Mouse (Mus musculus): ENCODE measurements around the gene Cdc14b.
A peak's percentile ranks its signal among the peaks of the same experiment; 100 is the strongest.

The Cdc14b gene

GRCm38 (mm10) chr13:64235062-64235715, 39.9 kb downstream of the Cdc14b start:
- no peak for DNase-seq

DNA sequence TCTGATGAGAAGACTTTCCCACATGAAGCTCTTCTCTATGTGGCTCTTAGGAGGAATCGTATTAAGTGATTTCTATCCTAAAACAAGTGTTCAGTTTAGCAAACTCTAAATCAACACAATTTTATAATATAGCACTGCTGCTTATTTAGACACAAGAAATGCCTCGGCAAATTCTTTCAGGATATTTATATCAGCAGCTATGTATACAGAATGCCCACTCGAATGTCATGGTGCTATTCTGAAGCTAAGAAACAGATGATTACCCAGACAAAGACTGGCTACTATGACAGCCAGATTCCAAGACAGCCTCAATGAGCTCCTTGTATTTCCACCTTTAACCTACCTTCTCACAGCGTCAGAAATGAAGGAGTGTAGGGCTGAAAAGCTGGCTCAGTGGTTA, 42.0 kb downstream of the Cdc14b start:
- DNase-seq, result no peak

DNA sequence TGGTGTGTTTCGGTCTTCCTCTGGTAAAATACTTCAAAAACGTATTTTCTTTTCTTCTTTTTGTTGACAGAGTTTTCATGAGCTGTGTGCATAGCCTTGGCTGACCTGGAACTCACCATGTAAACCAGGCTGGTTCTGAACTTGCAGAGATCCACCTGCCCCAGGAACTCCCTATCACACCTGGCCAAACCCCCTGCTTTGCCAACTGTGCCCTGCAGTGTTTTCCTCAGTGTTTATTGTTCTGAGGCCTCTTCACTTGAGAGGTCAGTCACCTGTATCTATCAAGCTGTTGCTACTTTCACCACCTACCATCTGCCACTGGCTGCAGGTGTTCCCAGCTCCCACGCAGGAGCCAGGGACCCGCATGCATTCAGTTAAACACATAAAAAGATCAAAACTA, 48.4 kb downstream of the Cdc14b start:
- no peak for DNase-seq

- DNase-seq, result no peak
Observed at GRCm38 (mm10) chr13:64225738-64226137, 49.4 kb downstream of the Cdc14b start.

- DNase-seq, result no peak
Observed at GRCm38 (mm10) chr13:64214891-64215290, 60.2 kb downstream of the Cdc14b start.

DNA sequence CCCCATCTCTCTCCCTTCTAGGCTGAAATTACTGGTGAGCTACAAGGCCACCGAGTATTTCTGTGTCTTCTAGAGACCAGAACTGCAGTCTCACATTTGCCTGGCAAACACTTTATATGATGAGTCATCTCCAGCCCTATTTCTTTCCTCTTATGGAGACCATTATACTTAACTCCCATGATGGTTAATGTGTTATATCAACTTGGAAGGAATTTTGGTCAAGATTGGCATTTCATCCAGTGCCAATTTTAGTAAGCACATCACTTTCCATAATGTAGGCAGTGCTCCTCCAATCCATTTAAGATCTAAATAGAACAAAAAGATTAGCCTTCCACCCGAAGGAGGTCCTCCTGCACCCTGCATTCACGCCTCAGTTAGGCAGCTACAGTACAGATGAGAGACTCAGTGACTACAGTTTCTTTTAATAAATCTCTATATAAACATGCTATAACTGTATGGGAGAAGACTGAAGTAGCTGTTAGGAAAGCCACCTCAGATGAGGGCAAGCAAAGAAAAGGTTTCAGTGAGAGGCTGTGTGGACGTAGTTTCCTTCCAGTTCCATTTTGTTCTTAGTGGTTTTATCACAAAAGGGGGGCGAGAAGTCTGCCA, 63.0 kb downstream of the Cdc14b start:
- DNase-seq, result no peak

- DNase-seq, result no peak
Observed at GRCm38 (mm10) chr13:64208146-64208545, 66.9 kb downstream of the Cdc14b start.

GRCm38 (mm10) chr13:64205186-64205585, 69.9 kb downstream of the Cdc14b start:
- DNase-seq, result no peak

DNA sequence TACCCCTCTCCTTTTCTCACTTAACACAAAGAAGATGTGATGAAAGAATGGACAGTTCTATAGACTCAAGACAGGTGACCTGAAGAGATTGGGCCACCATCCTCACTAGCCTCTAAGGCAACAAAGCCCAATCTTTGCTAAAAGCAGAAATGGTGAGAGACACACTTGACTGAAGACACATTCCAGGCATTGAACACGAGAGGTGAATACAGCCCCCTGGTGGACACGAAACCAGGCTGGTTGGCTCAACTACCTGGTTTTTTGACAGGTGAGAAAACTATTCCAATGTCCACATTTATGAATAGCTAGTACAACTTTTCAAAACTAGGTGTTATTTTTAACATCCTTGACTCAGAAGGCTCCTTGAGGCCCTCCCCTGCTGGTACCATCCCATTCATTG, 70.4 kb downstream of the Cdc14b start:
- DNase-seq, result peak in 1 of 2 experiments; percentile 22

- no peak for DNase-seq
Observed at GRCm38 (mm10) chr13:64200911-64201310, 74.2 kb downstream of the Cdc14b start.

- DNase-seq, result no peak
Observed at GRCm38 (mm10) chr13:64198310-64198709, 76.8 kb downstream of the Cdc14b start.

GRCm38 (mm10) chr13:64197899-64198298, 77.2 kb downstream of the Cdc14b start:
- no peak for DNase-seq

GRCm38 (mm10) chr13:64187065-64187464, 88.0 kb downstream of the Cdc14b start:
- no peak for DNase-seq

- DNase-seq, result no peak
Observed at GRCm38 (mm10) chr13:64186516-64186915, 88.6 kb downstream of the Cdc14b start.

- DNase-seq, result no peak
Observed at GRCm38 (mm10) chr13:64185586-64185985, 89.5 kb downstream of the Cdc14b start.

- DNase-seq, result no peak
Observed at GRCm38 (mm10) chr13:64185176-64185575, 89.9 kb downstream of the Cdc14b start.

DNA sequence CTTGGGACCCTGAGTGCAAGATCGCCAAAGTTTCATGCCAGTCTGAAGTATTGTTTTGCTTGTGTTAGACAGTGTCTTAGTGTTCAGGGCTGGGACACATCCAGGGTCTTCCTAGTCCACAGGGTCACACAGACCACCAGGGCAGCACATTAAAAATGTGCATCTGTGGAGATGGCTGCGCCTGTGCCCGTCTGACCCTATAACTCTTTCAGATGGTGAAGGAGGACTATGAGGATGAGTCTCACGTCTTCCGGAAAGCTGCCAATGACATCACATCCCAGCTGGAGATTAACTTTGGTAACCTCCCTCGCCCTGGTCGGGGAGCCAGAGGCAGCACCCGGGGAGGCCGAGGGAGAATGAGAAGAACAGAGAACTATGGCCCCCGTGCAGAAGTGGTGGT, 90.7 kb downstream of the Cdc14b start:
- DNase-seq, result no peak

DNA sequence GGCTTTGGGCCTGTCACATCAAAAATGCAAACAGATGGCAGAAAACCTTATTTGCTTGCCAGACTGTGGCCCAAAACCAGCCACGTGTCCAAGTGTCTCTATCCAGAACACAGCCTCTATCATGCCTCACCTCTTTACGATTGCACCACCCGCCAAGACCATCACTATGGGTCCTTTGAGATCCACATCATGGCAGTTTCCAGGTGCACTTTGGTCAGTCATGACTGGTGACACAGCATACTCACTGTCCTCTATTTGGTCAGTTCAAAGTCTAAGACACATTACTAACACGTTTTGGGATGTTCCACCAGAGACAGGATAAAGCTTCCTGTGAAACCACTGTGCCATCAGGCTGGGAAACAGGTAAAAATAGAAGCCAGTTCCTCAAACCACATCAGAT, 91.5 kb downstream of the Cdc14b start:
- no peak for DNase-seq

DNA sequence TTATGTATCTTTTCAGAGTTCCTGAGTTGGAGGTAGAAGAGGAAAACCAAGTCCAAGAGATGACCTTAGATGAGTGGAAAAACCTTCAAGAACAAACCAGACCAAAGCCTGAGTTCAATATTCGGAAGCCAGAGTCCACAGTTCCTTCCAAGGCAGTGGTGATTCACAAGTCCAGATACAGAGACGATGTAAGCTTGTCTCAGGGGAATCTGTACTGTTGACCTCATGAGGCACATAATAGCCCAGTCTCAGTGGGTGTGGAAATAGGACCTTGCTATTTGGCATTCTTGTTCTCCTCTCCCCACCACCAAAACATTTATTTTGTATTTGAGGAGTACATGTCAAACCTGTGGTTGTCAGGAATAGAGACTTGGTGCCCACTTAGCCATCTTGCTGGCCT, 93.0 kb downstream of the Cdc14b start:
- no peak for DNase-seq

DNA sequence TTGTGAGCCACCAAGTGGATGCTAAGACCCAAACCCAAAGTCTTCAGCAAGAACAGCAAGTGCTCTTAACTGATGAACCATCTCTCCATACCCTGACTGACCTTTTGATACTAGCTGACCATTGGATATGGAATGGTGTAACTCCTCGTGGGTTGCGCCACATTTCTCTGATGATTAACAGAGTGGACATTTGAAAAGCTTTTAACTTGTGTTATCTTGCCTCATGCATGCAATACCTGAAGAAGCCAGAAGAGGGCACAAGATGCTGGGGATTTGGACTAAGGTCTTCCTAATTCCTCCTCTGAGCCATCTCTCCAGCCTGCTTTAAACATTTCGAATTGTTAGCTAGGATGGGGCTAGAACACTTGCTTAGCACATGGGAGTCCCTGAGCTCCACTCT, 94.2 kb downstream of the Cdc14b start:
- peak in 1 of 2 experiments; percentile 57 for DNase-seq

- DNase-seq, result no peak
Observed at GRCm38 (mm10) chr13:64180300-64180699, 94.8 kb downstream of the Cdc14b start.

GRCm38 (mm10) chr13:64178746-64179652, 96.1 kb downstream of the Cdc14b start:
- DNase-seq, result no peak

GRCm38 (mm10) chr13:64178000-64178399, 97.1 kb downstream of the Cdc14b start:
- DNase-seq, result no peak

GRCm38 (mm10) chr13:64169746-64170145, 105.3 kb downstream of the Cdc14b start:
- DNase-seq, result no peak
